Mouse (Mus musculus) olfactory bulb, adult 2 months (tissue): ENCODE data around the gene Garnl3. TPM values are rescaled to one million over a fixed set of nuclear protein-coding genes. Genes with fewer than 3 reads are reported as not detected.
"Not testable (repeated sequence)": the region's sequence is repeated elsewhere in the genome, so short reads cannot be mapped to it uniquely, and the experiment has no call there.

Source experiments
- H3K27ac ChIP-seq: fragments of 200-500 bp; 2 replicates; pipeline ENCODE4 v1.5.1; 2012; ENCODE audit warnings: low read depth, low read length; ENCODE audit not compliant: insufficient read depth
- H3K4me1 ChIP-seq: fragments of 200-500 bp; 2 replicates; pipeline ENCODE4 v1.6.1; 2012; ENCODE audit warnings: low read length; ENCODE audit not compliant: control insufficient read depth, insufficient read depth
- H3K4me3 ChIP-seq: fragments of 200-500 bp; 2 replicates; pipeline ENCODE4 v1.5.1; 2012; ENCODE audit warnings: mild to moderate bottlenecking, low read depth, low read length, moderate library complexity; ENCODE audit not compliant: insufficient read depth
- CTCF ChIP-seq: fragments of 200-500 bp; IDR thresholded peaks from 2 replicates; pipeline ENCODE4 v1.5.1; 2012; ENCODE audit warnings: low read depth, mild to moderate bottlenecking, low read length, moderate library complexity; ENCODE audit not compliant: insufficient read depth
- POLR2A ChIP-seq: fragments of 200-500 bp; IDR thresholded peaks from 2 replicates; pipeline ENCODE4 v1.6.1; 2012; ENCODE audit warnings: mild to moderate bottlenecking, low read depth, low read length, moderate library complexity; ENCODE audit not compliant: insufficient read depth
- WGBS: fragments of 180-500 bp; shearing (Covaris S2); methylation state at CpG from one replicate; pipeline ENCODE4 v1.1.7; 2018; 5-methylcytosine and 5-hydroxymethylcytosine counted together
- polyA plus RNA-seq: library from polyadenylated mRNA; stranded (reverse); fragments of >200 nt; gene quantifications from 2 replicates; pipeline ENCODE4 v1.2.4, GENCODE M21; 2012; ENCODE audit warnings: low replicate concordance; ENCODE audit not compliant: missing spikeins, insufficient read depth, insufficient read length

Gene Garnl3
- polyA plus RNA-seq, 1 experiment, result not detected

DNA sequence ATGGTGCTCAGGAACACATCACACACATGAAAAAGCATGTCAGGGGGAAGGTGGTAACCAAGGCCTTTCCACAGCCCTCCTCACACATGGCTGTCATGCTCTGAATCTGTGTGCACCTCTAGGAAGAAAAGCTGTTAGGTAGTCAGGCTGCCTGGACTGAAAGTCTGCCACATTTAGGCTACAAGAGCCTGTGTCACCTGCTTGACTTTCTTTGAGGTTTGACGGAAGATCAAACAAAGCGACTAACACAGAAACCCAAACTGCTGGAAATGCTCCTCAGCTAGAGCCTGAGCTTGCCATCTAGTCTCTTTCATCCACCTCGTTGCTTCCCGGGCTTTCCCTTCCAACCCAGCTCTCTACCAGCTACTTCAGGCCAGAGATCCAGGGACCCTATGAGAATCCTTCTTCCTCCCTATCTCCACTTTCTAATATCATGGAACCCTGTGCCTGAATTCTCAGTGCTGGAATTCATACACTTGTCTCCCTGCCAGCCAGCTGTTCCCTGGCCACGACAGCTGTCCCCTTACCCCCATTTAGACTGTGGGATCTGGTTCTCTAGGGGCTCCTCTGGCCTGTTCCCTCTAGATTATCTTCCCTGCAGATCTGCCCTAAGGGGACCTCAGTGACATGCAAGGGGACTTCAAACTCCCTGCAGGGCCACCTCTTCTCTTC lies 98.9 kb downstream of the Garnl3 start:
- no peak for TF ChIP-seq CTCF
- no peak overlapping the region for H3K27ac ChIP-seq
- H3K4me1 ChIP-seq, result peaks cover 2% of the 10 kb centered on the region; the same call in 1 of the 2 replicates
- H3K4me3 ChIP-seq, result no peak overlapping the region
- 84% methylated on average over 5 of the region's 5 CpGs for WGBS

- no peak overlapping the region for H3K4me3 ChIP-seq
- H3K27ac ChIP-seq, result no peak overlapping the region
- TF ChIP-seq CTCF (no peak), POLR2A (no peak)
- H3K4me1 ChIP-seq, result no peaks in the 10 kb centered on the region
- 93% methylated on average over 4 of the region's 4 CpGs for WGBS
These were observed 106.4 kb downstream of the Garnl3 start for GRCm38 (mm10) chr2:33025040-33025439.

GRCm38 (mm10) chr2:33024564-33024963 lies 106.9 kb downstream of the Garnl3 start:
- H3K4me3 ChIP-seq, result no peak overlapping the region
- no peak for TF ChIP-seq CTCF
- TF ChIP-seq POLR2A, result no peak
- no peak overlapping the region for H3K27ac ChIP-seq
- no peaks in the 10 kb centered on the region for H3K4me1 ChIP-seq
- 68% methylated on average over 10 of the region's 10 CpGs for WGBS

- TF ChIP-seq CTCF, result no peak
- TF ChIP-seq POLR2A, result no peak
- H3K27ac ChIP-seq, result no peak overlapping the region
- H3K4me1 ChIP-seq, result no peaks in the 10 kb centered on the region
- no peak overlapping the region for H3K4me3 ChIP-seq
- WGBS, result 84% methylated on average over 6 of the region's 6 CpGs
These were observed 108.6 kb downstream of the Garnl3 start for GRCm38 (mm10) chr2:33022846-33023245.

DNA sequence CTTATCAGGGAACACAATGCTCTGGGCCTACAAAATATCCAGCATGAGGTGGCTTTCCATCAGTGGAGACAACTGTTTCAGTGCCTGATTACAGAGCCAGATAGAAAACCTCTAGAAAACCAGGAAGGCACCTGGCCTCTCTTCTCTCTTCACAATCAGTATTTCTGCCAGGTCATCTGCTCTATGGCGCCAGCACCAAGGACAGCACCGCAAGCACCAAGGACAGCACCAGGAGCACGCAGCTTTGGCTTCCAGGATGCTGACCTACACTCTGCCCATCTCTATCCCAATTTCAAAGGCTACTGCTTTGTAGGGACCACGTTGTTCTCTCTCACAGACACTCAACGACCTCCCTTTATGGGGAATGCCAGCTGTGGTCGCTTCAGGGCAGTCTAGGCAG lies 113.4 kb downstream of the Garnl3 start:
- no peaks in the 10 kb centered on the region for H3K4me1 ChIP-seq
- no peak overlapping the region for H3K4me3 ChIP-seq
- 46% methylated on average over 6 of the region's 6 CpGs for WGBS
- H3K27ac ChIP-seq, result no peak overlapping the region
- TF ChIP-seq POLR2A (no peak), CTCF (no peak)

DNA sequence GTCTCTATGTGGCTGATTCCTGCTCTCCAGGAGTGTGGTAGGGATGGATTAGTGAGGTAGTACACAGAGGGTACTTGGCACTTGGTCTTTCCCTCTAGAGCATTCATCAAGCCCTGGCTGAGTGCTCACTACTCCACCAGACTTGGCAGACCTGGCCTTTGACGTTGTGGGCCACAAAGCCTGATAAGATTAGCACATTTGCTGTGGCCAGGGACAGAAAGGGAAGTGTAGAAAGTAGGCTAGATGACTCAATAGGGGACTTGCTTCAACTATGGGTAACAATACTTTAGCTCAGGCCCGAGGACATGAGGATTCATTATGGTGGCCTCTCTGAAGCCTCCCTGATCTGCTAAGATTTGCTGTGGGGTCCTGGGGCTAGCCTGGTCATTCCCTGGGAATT lies 114.3 kb downstream of the Garnl3 start:
- TF ChIP-seq POLR2A, result no peak
- TF ChIP-seq CTCF, result no peak
- Histone ChIP-seq H3K27ac (no peak overlapping the region), H3K4me3 (no peak overlapping the region), H3K4me1 (no peaks in the 10 kb centered on the region)
- 73% methylated on average over 2 of the region's 2 CpGs for WGBS

- no peak overlapping the region for H3K27ac ChIP-seq
- WGBS, result 85% methylated on average over 5 of the region's 5 CpGs
- no peaks in the 10 kb centered on the region for H3K4me1 ChIP-seq
- H3K4me3 ChIP-seq, result no peak overlapping the region
- TF ChIP-seq CTCF (no peak), POLR2A (no peak)
These were observed 116.6 kb downstream of the Garnl3 start for GRCm38 (mm10) chr2:33014877-33015276.

DNA sequence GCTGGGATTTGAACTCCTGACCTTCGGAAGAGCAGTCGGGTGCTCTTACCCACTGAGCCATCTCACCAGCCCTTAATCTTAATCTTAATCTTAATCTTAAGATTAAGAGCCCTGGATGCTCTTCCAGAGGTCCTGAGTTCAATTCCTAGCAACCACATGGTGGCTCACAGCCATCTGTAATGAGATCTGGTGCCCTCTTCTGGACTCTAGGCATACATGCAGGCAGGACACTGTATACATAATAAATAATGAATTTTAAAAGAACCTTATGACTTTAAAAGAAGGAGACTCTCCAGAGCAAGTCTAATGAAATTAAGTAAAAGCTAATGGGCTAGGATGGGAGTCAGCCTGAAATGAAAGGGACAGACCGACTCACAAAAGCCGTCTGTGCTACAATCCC lies 122.4 kb downstream of the Garnl3 start:
- not testable (repeated sequence) for H3K4me3 ChIP-seq, H3K4me1 ChIP-seq, H3K27ac ChIP-seq
- 87% methylated on average over 4 of the region's 4 CpGs for WGBS

- H3K4me1 ChIP-seq, result peaks cover 4% of the 10 kb centered on the region; the same call in 1 of the 2 replicates
- no peak for TF ChIP-seq CTCF
- TF ChIP-seq POLR2A, result no peak
- WGBS, result 52% methylated on average over 5 of the region's 5 CpGs
- H3K27ac ChIP-seq, result no peak overlapping the region
- no peak overlapping the region for H3K4me3 ChIP-seq
These were observed 126.4 kb downstream of the Garnl3 start for GRCm38 (mm10) chr2:33005041-33005440.

- H3K4me1 ChIP-seq, result peaks cover 4% of the 10 kb centered on the region; the same call in 1 of the 2 replicates
- no peak for TF ChIP-seq POLR2A
- no peak for TF ChIP-seq CTCF
- WGBS, result 67% methylated on average over 7 of the region's 7 CpGs
- no peak overlapping the region for H3K4me3 ChIP-seq
- H3K27ac ChIP-seq, result no peak overlapping the region
These were observed 129.3 kb downstream of the Garnl3 start for GRCm38 (mm10) chr2:33002144-33002543.
